Mouse (Mus musculus): ENCODE data around the gene Col17a1. TPM values are rescaled to one million over a fixed set of nuclear protein-coding genes. Genes with fewer than 3 reads are reported as not detected.

The Col17a1 gene
- 2.3 TPM for polyA plus RNA-seq (2014; fragmentation: Illumina TruSeq; extraction: RNeasy Lipid Tissue Mini Kit (QIAGEN cat#74804); ENCODE audit: insufficient read depth, low read depth, low replicate concordance)

DNA sequence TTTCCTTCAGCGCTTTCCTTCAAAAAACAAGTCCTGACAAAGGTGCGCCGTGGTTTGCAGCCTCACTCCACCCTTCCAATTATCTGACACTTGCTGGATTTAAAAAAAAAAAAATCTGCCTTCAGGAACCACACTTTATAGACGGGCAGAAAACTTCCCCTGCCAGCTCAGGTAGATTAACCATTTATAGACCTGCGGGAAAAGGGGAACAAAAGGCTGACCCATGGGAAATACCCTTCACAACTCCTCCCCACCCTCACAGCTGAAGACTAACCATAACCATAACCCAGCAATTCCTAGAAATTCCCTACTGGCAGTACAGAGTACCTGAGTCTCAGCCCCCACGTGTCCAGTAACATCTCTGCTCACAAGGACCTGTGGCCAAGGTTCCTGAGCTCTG, at the start of gene Col17a1:
Gene Col17a1, minus strand, starts transcription at position 101 of the 400 bp plus-strand sequence.

DNA sequence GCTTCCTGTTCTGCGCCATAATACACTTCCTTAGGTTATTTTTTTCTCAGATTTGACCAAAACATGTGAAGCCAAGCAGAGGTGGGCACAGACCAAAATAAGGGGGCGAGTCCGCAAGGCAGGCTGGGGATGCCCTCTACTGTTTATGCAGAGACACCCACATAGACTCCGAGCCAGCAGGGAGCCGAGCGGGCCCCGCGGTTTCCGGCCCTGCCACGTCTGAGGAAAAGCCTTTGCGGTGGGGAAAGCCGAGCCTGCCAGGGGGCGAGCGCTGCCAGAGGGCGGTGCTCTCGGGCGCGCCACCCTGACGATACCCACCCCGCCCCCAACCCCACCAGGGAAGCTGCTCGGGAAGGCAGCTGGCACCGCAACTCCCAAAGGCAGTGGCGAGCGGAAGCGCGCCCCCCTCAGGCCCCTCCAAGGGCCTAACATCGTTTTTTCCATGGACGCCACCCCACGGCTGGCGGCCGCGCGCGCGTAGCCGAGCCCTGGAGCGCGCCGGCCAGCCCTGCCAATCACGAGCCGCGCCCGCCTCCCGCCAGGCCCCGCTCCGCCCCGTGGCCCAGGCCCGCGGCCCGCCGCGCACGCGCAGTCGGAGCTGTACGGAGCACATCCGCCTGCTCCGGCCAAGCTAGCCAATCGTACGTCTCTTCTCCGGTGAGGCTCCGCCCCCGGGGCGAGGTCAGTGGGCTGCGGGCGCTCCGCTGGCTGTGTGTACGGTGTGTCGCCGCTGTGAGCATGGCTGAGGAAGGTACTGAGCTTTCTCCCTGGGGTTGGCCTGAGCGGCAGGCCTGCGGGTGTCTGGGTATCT, 39.4 kb upstream of the Col17a1 start, which contains the start of gene Sfr1:
Gene Sfr1, plus strand, starts transcription at position 612 of the 811 bp plus-strand sequence.

Other genes starting within 250 kb of the Col17a1 start
- 13.6 TPM for gene Sh3pxd2a, start 227.7 kb downstream of the Col17a1 start, polyA plus RNA-seq (2014; fragmentation: Illumina TruSeq; extraction: RNeasy Lipid Tissue Mini Kit (QIAGEN cat#74804); ENCODE audit: insufficient read depth, low read depth, low replicate concordance)
- 11.6 TPM for gene Stn1, start 154.6 kb downstream of the Col17a1 start, polyA plus RNA-seq (2014; fragmentation: Illumina TruSeq; extraction: RNeasy Lipid Tissue Mini Kit (QIAGEN cat#74804); ENCODE audit: insufficient read depth, low read depth, low replicate concordance)
- 16.4 TPM for gene Slk, start 112.4 kb downstream of the Col17a1 start, polyA plus RNA-seq (2014; fragmentation: Illumina TruSeq; extraction: RNeasy Lipid Tissue Mini Kit (QIAGEN cat#74804); ENCODE audit: insufficient read depth, low read depth, low replicate concordance)
- 66.5 TPM for gene Sfr1, start 39.6 kb upstream of the Col17a1 start, polyA plus RNA-seq (2014; fragmentation: Illumina TruSeq; extraction: RNeasy Lipid Tissue Mini Kit (QIAGEN cat#74804); ENCODE audit: insufficient read depth, low read depth, low replicate concordance)
- gene Gsto1, start 162.9 kb upstream of the Col17a1 start, polyA plus RNA-seq (2014; fragmentation: Illumina TruSeq; extraction: RNeasy Lipid Tissue Mini Kit (QIAGEN cat#74804); ENCODE audit: insufficient read depth, low read depth, low replicate concordance): 173 TPM
- gene Gsto2, start 173.4 kb upstream of the Col17a1 start, polyA plus RNA-seq (2014; fragmentation: Illumina TruSeq; extraction: RNeasy Lipid Tissue Mini Kit (QIAGEN cat#74804); ENCODE audit: insufficient read depth, low read depth, low replicate concordance): 1.7 TPM
- 8.6 TPM for gene Cfap43, start 227.2 kb upstream of the Col17a1 start, polyA plus RNA-seq (2014; fragmentation: Illumina TruSeq; extraction: RNeasy Lipid Tissue Mini Kit (QIAGEN cat#74804); ENCODE audit: insufficient read depth, low read depth, low replicate concordance)
- gene Itprip, start 227.2 kb upstream of the Col17a1 start, polyA plus RNA-seq (2014; fragmentation: Illumina TruSeq; extraction: RNeasy Lipid Tissue Mini Kit (QIAGEN cat#74804); ENCODE audit: insufficient read depth, low read depth, low replicate concordance): 10.8 TPM
- 3.3 TPM for gene Cfap58, start 245.6 kb upstream of the Col17a1 start, polyA plus RNA-seq (2014; fragmentation: Illumina TruSeq; extraction: RNeasy Lipid Tissue Mini Kit (QIAGEN cat#74804); ENCODE audit: insufficient read depth, low read depth, low replicate concordance)

Measured in lung, adult 10 weeks (tissue).